Mouse (Mus musculus) embryonic stem cell, embryonic (primary cell): ENCODE measurements at regions not wholly inside any gene's neighbourhood (a gene's known extent, or its start where the extent isn't known, plus 50 kb on each side); places are given as distances from the start of the nearest gene placed in this dataset.

Source experiments
- CTCF ChIA-PET, 4 experiments: fragments of 300-600 bp in 2 of 4; fragments of 350-600 bp in 2 of 4; sonication (Branson Sonifier 250); formaldehyde crosslinking; loops; one replicate each; lab custom pipeline; 2022; ENCODE audit warnings: inconsistent platforms in 2 of 4; lab: Charles Lee
- POLR2A ChIA-PET, 4 experiments: fragments of 300-600 bp in 2 of 4; fragments of 350-600 bp in 2 of 4; sonication (Branson Sonifier 250); formaldehyde crosslinking; loops; one replicate each; lab custom pipeline; 2022; ENCODE audit warnings: antibody characterized with exemption in 4 of 4, inconsistent platforms in 1 of 4; lab: Charles Lee

GRCm38 (mm10) chr14:95241946-95242345, 639.1 kb upstream of the 4921530L21Rik start:
- CTCF ChIA-PET = no interaction called here

GRCm38 (mm10) chr14:95248859-95249258, 632.2 kb upstream of the 4921530L21Rik start:
- POLR2A ChIA-PET = no interaction called here
- CTCF ChIA-PET = no interaction called here

More at GRCm38 (mm10) chr14:95241946-95242345, 639.1 kb upstream of the 4921530L21Rik start:
- POLR2A ChIA-PET = interaction anchor here in 1 of 4 experiments (0.6 kb wide), 1 partner anchor 172 kb away, joined by 3 read pairs; no protein-coding TSS in a partner anchor

GRCm38 (mm10) chr14:95256110-95256509, 624.9 kb upstream of the 4921530L21Rik start:
- CTCF ChIA-PET = no interaction called here

GRCm38 (mm10) chr14:95281431-95281830, 599.6 kb upstream of the 4921530L21Rik start:
- POLR2A ChIA-PET = no interaction called here
- CTCF ChIA-PET = no interaction called here

More at GRCm38 (mm10) chr14:95256110-95256509, 624.9 kb upstream of the 4921530L21Rik start:
- POLR2A ChIA-PET = no interaction called here

GRCm38 (mm10) chr14:95282016-95282415, 599.0 kb upstream of the 4921530L21Rik start:
- ChIA-PET CTCF (no interaction called here), POLR2A (no interaction called here)

- ChIA-PET POLR2A (no interaction called here), CTCF (no interaction called here)
Observed at GRCm38 (mm10) chr14:95314134-95314924, 566.7 kb upstream of the 4921530L21Rik start.

- CTCF ChIA-PET = no interaction called here
- POLR2A ChIA-PET = interaction anchor here in 1 of 4 experiments (0.6 kb wide), 1 partner anchor 328 kb away, joined by 4 read pairs; no protein-coding TSS in a partner anchor
Observed at GRCm38 (mm10) chr14:95356968-95357367, 524.1 kb upstream of the 4921530L21Rik start.
